Mouse (Mus musculus) hindbrain, embryonic 13.5 days (tissue): ENCODE results near the gene Yeats4. TPM values are rescaled to one million over a fixed set of nuclear protein-coding genes. Genes with fewer than 3 reads are reported as not detected.

Experiments
- ATAC-seq: fragments of 200-750 bp; cut with Nextera tagmentation; 2 replicates; pipeline ENCODE4 v1.8.0; 2017; ENCODE audit warnings: moderate TSS enrichment; ENCODE audit not compliant: low FRiP score
- H3K27ac ChIP-seq: fragments of 300-500 bp; sonication (generic); 2 replicates; pipeline ENCODE4 v1.5.1; 2015; ENCODE audit warnings: inconsistent platforms, mild to moderate bottlenecking, moderate library complexity
- H3K27me3 ChIP-seq: fragments of 300-500 bp; sonication (generic); 2 replicates; pipeline ENCODE4 v1.6.1; 2015; ENCODE audit warnings: mild to moderate bottlenecking, inconsistent platforms
- H3K36me3 ChIP-seq: fragments of 300-500 bp; sonication (generic); 2 replicates; pipeline ENCODE4 v1.6.1; 2015; ENCODE audit warnings: mild to moderate bottlenecking, inconsistent platforms
- H3K4me1 ChIP-seq: fragments of 300-500 bp; sonication (generic); replicated peaks from 2 replicates; pipeline ENCODE4 v1.6.1; 2015; ENCODE audit warnings: inconsistent platforms
- H3K4me2 ChIP-seq: fragments of 300-500 bp; sonication (generic); 2 replicates; pipeline ENCODE4 v1.6.1; 2015; ENCODE audit warnings: inconsistent platforms, mild to moderate bottlenecking, moderate library complexity
- H3K4me3 ChIP-seq: fragments of 300-500 bp; sonication (generic); 2 replicates; pipeline ENCODE4 v1.5.1; 2015; ENCODE audit warnings: mild to moderate bottlenecking, inconsistent platforms
- H3K9ac ChIP-seq: fragments of 300-500 bp; sonication (generic); 2 replicates; pipeline ENCODE4 v1.6.1; 2015; ENCODE audit warnings: mild to moderate bottlenecking, inconsistent platforms
- H3K9me3 ChIP-seq: fragments of 300-500 bp; sonication (generic); 2 replicates; pipeline ENCODE4 v1.6.1; 2016; ENCODE audit warnings: inconsistent platforms
- WGBS: fragments of 180-500 bp; shearing (Covaris S2); methylation state at CpG from one replicate; pipeline ENCODE4 v1.1.7; 2015; 5-methylcytosine and 5-hydroxymethylcytosine counted together
- polyA plus RNA-seq: library from polyadenylated mRNA; unstranded; fragments of >200 nt; fragmentation: Nextera tagmentation; extraction: Ambion mirVana; gene quantifications from 2 replicates; pipeline ENCODE4 v1.2.1, GENCODE M21; 2015

Yeats4 gene
- polyA plus RNA-seq, 1 experiment from 2014 or later, result 127 TPM

- 88% methylated on average over 3 of the region's 3 CpGs for WGBS
- Histone ChIP-seq H3K4me3 (no peak overlapping the region), H3K36me3 (no peaks in the 10 kb centered on the region), H3K9me3 (no peaks in the 10 kb centered on the region), H3K9ac (no peak overlapping the region), H3K4me2 (no peak overlapping the region), H3K27ac (no peak overlapping the region), H3K27me3 (no peaks in the 10 kb centered on the region), H3K4me1 (0 out of 2 replicates have a peak, but pooled peaks cover 3% of the 10 kb centered on the region)
- ATAC-seq, result no peak
Observed at GRCm38 (mm10) chr10:117196696-117197095, 27.6 kb downstream of the Yeats4 start.

DNA sequence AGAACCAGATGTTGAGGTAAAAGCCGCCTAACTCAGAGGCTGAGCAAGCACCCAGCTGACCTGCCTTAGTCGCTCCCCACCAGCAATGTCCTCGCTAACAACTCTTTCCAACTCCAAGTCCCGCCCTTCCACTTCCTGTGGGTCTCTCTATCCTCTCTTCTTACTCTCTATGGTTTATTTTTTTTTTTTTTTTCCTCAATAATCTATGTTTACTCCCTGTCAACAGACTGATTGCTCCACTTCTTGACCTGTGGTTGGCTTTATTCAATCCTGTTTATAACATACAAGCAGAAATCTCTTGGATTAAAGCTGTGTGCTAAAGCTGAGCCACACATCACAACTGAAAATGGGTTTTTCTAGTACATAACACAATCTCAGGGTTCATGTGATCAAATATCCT is 28.6 kb downstream of the Yeats4 start:
- H3K9me3 ChIP-seq, result no peaks in the 10 kb centered on the region
- 96% methylated on average over 4 of the region's 4 CpGs for WGBS
- 0 out of 2 replicates have a peak, but pooled peaks cover 3% of the 10 kb centered on the region for H3K4me1 ChIP-seq
- H3K27ac ChIP-seq, result no peak overlapping the region
- H3K4me2 ChIP-seq, result no peak overlapping the region
- H3K9ac ChIP-seq, result no peak overlapping the region
- no peaks in the 10 kb centered on the region for H3K27me3 ChIP-seq
- ATAC-seq, result no peak
- H3K36me3 ChIP-seq, result no peaks in the 10 kb centered on the region
- no peak overlapping the region for H3K4me3 ChIP-seq

- Histone ChIP-seq H3K9ac (no peak overlapping the region), H3K4me2 (no peak overlapping the region), H3K9me3 (no peaks in the 10 kb centered on the region), H3K27ac (no peak overlapping the region), H3K27me3 (no peaks in the 10 kb centered on the region), H3K4me3 (no peak overlapping the region), H3K36me3 (no peaks in the 10 kb centered on the region), H3K4me1 (0 out of 2 replicates have a peak, but pooled peaks cover 3% of the 10 kb centered on the region)
- no peak for ATAC-seq
- WGBS, result 92% methylated on average over 12 of the region's 12 CpGs
Observed at GRCm38 (mm10) chr10:117195005-117195404, 29.3 kb downstream of the Yeats4 start.

DNA sequence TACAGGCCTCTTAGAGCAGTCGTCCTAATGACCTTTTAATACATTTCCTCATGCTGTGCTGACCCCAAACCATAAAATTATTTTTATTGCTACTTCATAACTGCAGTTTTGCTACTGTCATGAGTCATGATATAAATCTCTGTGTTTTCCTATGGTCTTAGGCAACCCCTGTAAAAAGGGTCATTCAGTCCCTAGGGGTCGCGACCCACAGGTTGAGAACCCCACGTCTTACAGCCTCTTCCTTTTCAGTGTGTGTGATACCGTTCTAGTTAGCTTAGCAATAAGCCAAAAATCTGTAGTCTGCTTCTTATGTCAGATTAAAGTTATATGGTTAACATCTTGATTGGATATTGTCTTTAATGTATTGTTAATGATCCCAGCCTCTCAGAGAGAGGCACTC is 30.9 kb downstream of the Yeats4 start:
- no peak for ATAC-seq
- WGBS, result 77% methylated on average over 5 of the region's 5 CpGs
- H3K4me2 ChIP-seq, result no peak overlapping the region
- H3K4me1 ChIP-seq, result no peaks in the 10 kb centered on the region
- no peaks in the 10 kb centered on the region for H3K36me3 ChIP-seq
- no peak overlapping the region for H3K9ac ChIP-seq
- H3K4me3 ChIP-seq, result no peak overlapping the region
- H3K27me3 ChIP-seq, result no peaks in the 10 kb centered on the region
- H3K27ac ChIP-seq, result no peak overlapping the region
- H3K9me3 ChIP-seq, result no peaks in the 10 kb centered on the region

GRCm38 (mm10) chr10:117185399-117186089 is 38.8 kb downstream of the Yeats4 start:
- no peaks in the 10 kb centered on the region for H3K9me3 ChIP-seq
- H3K4me1 ChIP-seq, result no peaks in the 10 kb centered on the region
- no peak overlapping the region for H3K9ac ChIP-seq
- no peak overlapping the region for H3K4me2 ChIP-seq
- no peak overlapping the region for H3K27ac ChIP-seq
- ATAC-seq, result no peak
- H3K36me3 ChIP-seq, result no peaks in the 10 kb centered on the region
- H3K4me3 ChIP-seq, result no peak overlapping the region
- H3K27me3 ChIP-seq, result no peaks in the 10 kb centered on the region
- WGBS, result 72% methylated on average over 9 of the region's 9 CpGs

- H3K9me3 ChIP-seq, result no peaks in the 10 kb centered on the region
- H3K4me2 ChIP-seq, result no peak overlapping the region
- H3K36me3 ChIP-seq, result no peaks in the 10 kb centered on the region
- 65% methylated on average over 3 of the region's 3 CpGs for WGBS
- no peak overlapping the region for H3K9ac ChIP-seq
- ATAC-seq, result no peak
- H3K4me1 ChIP-seq, result no peaks in the 10 kb centered on the region
- no peaks in the 10 kb centered on the region for H3K27me3 ChIP-seq
- H3K27ac ChIP-seq, result no peak overlapping the region
- no peak overlapping the region for H3K4me3 ChIP-seq
Observed at GRCm38 (mm10) chr10:117181098-117181497, 43.2 kb downstream of the Yeats4 start.

GRCm38 (mm10) chr10:117174645-117175044 is 49.7 kb downstream of the Yeats4 start:
- no peak for ATAC-seq
- Histone ChIP-seq H3K27me3 (no peaks in the 10 kb centered on the region), H3K9ac (no peak overlapping the region), H3K9me3 (no peaks in the 10 kb centered on the region), H3K4me2 (0 out of 2 replicates have a peak overlapping the region, but pooled peaks have one; percentile 2), H3K36me3 (no peaks in the 10 kb centered on the region), H3K27ac (no peak overlapping the region), H3K4me1 (no peaks in the 10 kb centered on the region), H3K4me3 (no peak overlapping the region)
- WGBS, result 64% methylated on average over 12 of the region's 12 CpGs

- no peaks in the 10 kb centered on the region for H3K36me3 ChIP-seq
Observed at GRCm38 (mm10) chr10:117173566-117174438, 50.5 kb downstream of the Yeats4 start.

GRCm38 (mm10) chr10:117173111-117173510 is 51.2 kb downstream of the Yeats4 start:
- Histone ChIP-seq H3K27ac (no peak overlapping the region), H3K4me2 (no peak overlapping the region), H3K4me1 (no peaks in the 10 kb centered on the region), H3K27me3 (no peaks in the 10 kb centered on the region), H3K36me3 (no peaks in the 10 kb centered on the region), H3K9ac (no peak overlapping the region), H3K4me3 (no peak overlapping the region), H3K9me3 (no peaks in the 10 kb centered on the region)
- no peak for ATAC-seq
- 97% methylated on average over 1 of the region's 1 CpGs for WGBS

More at GRCm38 (mm10) chr10:117173566-117174438, 50.5 kb downstream of the Yeats4 start:
- Histone ChIP-seq H3K4me3 (no peak overlapping the region), H3K4me2 (peak overlapping the region; percentile 2; the same call in 1 of the 2 replicates), H3K4me1 (no peaks in the 10 kb centered on the region), H3K27me3 (no peaks in the 10 kb centered on the region), H3K9ac (no peak overlapping the region), H3K9me3 (no peaks in the 10 kb centered on the region), H3K27ac (no peak overlapping the region)
- WGBS, result 44% methylated on average over 13 of the region's 13 CpGs
- no peak for ATAC-seq

DNA sequence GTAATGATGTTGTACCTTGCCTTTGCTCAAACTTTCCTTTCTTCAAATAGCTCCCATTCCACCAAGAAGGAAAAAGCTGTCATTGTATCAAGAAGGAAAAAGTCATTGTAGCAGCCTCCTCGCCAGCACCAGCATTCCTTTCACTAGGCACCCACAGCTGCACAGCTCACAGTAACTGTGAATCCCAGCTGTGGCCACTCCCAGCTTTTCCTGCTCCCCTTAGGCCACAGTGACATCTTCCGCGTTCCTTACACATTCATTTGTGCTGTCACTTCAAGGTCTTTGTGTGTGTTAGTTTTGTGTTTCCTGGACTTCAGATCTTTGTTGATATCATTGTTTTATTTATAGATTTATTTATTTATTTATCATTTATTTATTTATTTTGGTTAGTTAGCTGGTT is 52.2 kb downstream of the Yeats4 start:
- H3K36me3 ChIP-seq, result no peaks in the 10 kb centered on the region
- 43% methylated on average over 3 of the region's 3 CpGs for WGBS
- ATAC-seq, result no peak
- no peak overlapping the region for H3K4me2 ChIP-seq
- H3K4me1 ChIP-seq, result no peaks in the 10 kb centered on the region
- no peak overlapping the region for H3K9ac ChIP-seq
- no peaks in the 10 kb centered on the region for H3K27me3 ChIP-seq
- H3K9me3 ChIP-seq, result no peaks in the 10 kb centered on the region
- no peak overlapping the region for H3K27ac ChIP-seq
- H3K4me3 ChIP-seq, result no peak overlapping the region

- Histone ChIP-seq H3K9me3 (no peaks in the 10 kb centered on the region), H3K4me1 (peaks cover 3% of the 10 kb centered on the region; the same call in 1 of the 2 replicates), H3K27ac (no peak overlapping the region), H3K4me2 (no peak overlapping the region), H3K9ac (no peak overlapping the region), H3K27me3 (no peaks in the 10 kb centered on the region), H3K4me3 (no peak overlapping the region), H3K36me3 (no peaks in the 10 kb centered on the region)
- no peak for ATAC-seq
- whole genome bisulfite sequencing, result 92% methylated on average over 11 of the region's 11 CpGs
Observed at GRCm38 (mm10) chr10:117166785-117167425, 57.4 kb downstream of the Yeats4 start.
